Mouse (Mus musculus): ENCODE data around the gene C2cd3. TPM values are rescaled to one million over a fixed set of nuclear protein-coding genes. Genes with fewer than 3 reads are reported as not detected.
"Not testable (repeated sequence)": the region's sequence is repeated elsewhere in the genome, so short reads cannot be mapped to it uniquely, and the experiment has no call there.

Gene C2cd3
- polyA plus RNA-seq, 1 experiment = 6.0 TPM

- H3K79me2 ChIP-seq (ENCODE audit: control insufficient read depth, insufficient read depth) = no peaks in the 10 kb centered on the region
- no peak overlapping the region for H3K4me3 ChIP-seq
- H3K36me3 ChIP-seq (ENCODE audit: control insufficient read depth, insufficient read depth) = no peaks in the 10 kb centered on the region
- H3ac ChIP-seq (ENCODE audit: control insufficient read depth, insufficient read length) = no peak overlapping the region
- no peaks in the 10 kb centered on the region for H3K27me3 ChIP-seq (ENCODE audit: control insufficient read depth, insufficient read depth, insufficient read length)
- TF ChIP-seq POLR2AphosphoS2 (IDR thresholded peaks at IDR 0.05; ENCODE audit: insufficient read length, low read depth) (no peak), POLR2A (IDR thresholded peaks at IDR 0.05; ENCODE audit: insufficient read length, low read depth) (no peak), CEBPB (IDR thresholded peaks at IDR 0.05; ENCODE audit: insufficient read depth, poor library complexity, severe bottlenecking) (no peak), MYOG (IDR thresholded peaks at IDR 0.05; ENCODE audit: control insufficient read depth in 1 of 3, insufficient read depth in 1 of 3, insufficient read length in 2 of 3, low read depth in 2 of 3) (no peak), REST (IDR thresholded peaks at IDR 0.05; ENCODE audit: insufficient read depth, insufficient read length) (no peak), TCF12 (IDR thresholded peaks at IDR 0.05; ENCODE audit: insufficient read depth, poor library complexity, severe bottlenecking) (no peak), E2F4 (IDR thresholded peaks at IDR 0.05; ENCODE audit: insufficient read depth) (no peak), MAX (IDR thresholded peaks at IDR 0.05; ENCODE audit: low read depth) (no peak), TCF3 (IDR thresholded peaks at IDR 0.05; ENCODE audit: insufficient read length, low read depth) (no peak), MYOD1 (IDR thresholded peaks at IDR 0.05; ENCODE audit: control insufficient read depth in 1 of 3, insufficient read length in 2 of 3, low read depth in 2 of 3) (no peak), SRF (IDR thresholded peaks at IDR 0.05; ENCODE audit: control insufficient read depth, insufficient read length, low read depth) (no peak), USF1 (IDR thresholded peaks at IDR 0.05; ENCODE audit: low read depth) (no peak)
- no peak overlapping the region for H3K4me2 ChIP-seq (ENCODE audit: low read depth)
Measured at GRCm38 (mm10) chr7:100479823-100480164, 107.8 kb downstream of the C2cd3 start.

- H3K27me3 ChIP-seq (ENCODE audit: control insufficient read depth, insufficient read depth, insufficient read length) = no peaks in the 10 kb centered on the region
- H3K36me3 ChIP-seq (ENCODE audit: control insufficient read depth, insufficient read depth) = no peaks in the 10 kb centered on the region
- no peak overlapping the region for H3K4me3 ChIP-seq
- TF ChIP-seq MAX (IDR thresholded peaks at IDR 0.05; ENCODE audit: low read depth) (no peak), SRF (IDR thresholded peaks at IDR 0.05; ENCODE audit: control insufficient read depth, insufficient read length, low read depth) (no peak), CEBPB (IDR thresholded peaks at IDR 0.05; ENCODE audit: insufficient read depth, poor library complexity, severe bottlenecking) (no peak), MYOD1 (IDR thresholded peaks at IDR 0.05; ENCODE audit: control insufficient read depth in 1 of 3, insufficient read length in 2 of 3, low read depth in 2 of 3) (no peak), MYOG (IDR thresholded peaks at IDR 0.05; ENCODE audit: control insufficient read depth in 1 of 3, insufficient read depth in 1 of 3, insufficient read length in 2 of 3, low read depth in 2 of 3) (no peak), TCF12 (IDR thresholded peaks at IDR 0.05; ENCODE audit: insufficient read depth, poor library complexity, severe bottlenecking) (no peak), USF1 (IDR thresholded peaks at IDR 0.05; ENCODE audit: low read depth) (no peak), POLR2AphosphoS2 (IDR thresholded peaks at IDR 0.05; ENCODE audit: insufficient read length, low read depth) (no peak), TCF3 (IDR thresholded peaks at IDR 0.05; ENCODE audit: insufficient read length, low read depth) (no peak), POLR2A (IDR thresholded peaks at IDR 0.05; ENCODE audit: insufficient read length, low read depth) (no peak), REST (IDR thresholded peaks at IDR 0.05; ENCODE audit: insufficient read depth, insufficient read length) (no peak), E2F4 (IDR thresholded peaks at IDR 0.05; ENCODE audit: insufficient read depth) (no peak)
- H3K79me2 ChIP-seq (ENCODE audit: control insufficient read depth, insufficient read depth) = no peaks in the 10 kb centered on the region
- no peak overlapping the region for H3ac ChIP-seq (ENCODE audit: control insufficient read depth, insufficient read length)
- H3K4me2 ChIP-seq (ENCODE audit: low read depth) = no peak overlapping the region
Measured at GRCm38 (mm10) chr7:100480175-100480574, 108.1 kb downstream of the C2cd3 start.

- not testable (repeated sequence) for H3K79me2 ChIP-seq (ENCODE audit: control insufficient read depth, insufficient read depth); H3K4me2 ChIP-seq (ENCODE audit: low read depth); H3K4me3 ChIP-seq; H3K36me3 ChIP-seq (ENCODE audit: control insufficient read depth, insufficient read depth); H3ac ChIP-seq (ENCODE audit: control insufficient read depth, insufficient read length); H3K27me3 ChIP-seq (ENCODE audit: control insufficient read depth, insufficient read depth, insufficient read length)
Measured at GRCm38 (mm10) chr7:100482046-100482445, 110.0 kb downstream of the C2cd3 start.

GRCm38 (mm10) chr7:100484493-100484892 is 112.5 kb downstream of the C2cd3 start:
- TF ChIP-seq MYOD1 (IDR thresholded peaks at IDR 0.05; ENCODE audit: control insufficient read depth in 1 of 3, insufficient read length in 2 of 3, low read depth in 2 of 3) = no peak
- TF ChIP-seq CEBPB (IDR thresholded peaks at IDR 0.05; ENCODE audit: insufficient read depth, poor library complexity, severe bottlenecking) = 0 out of 2 replicates have a peak, but pooled peaks have one; percentile 17
- Histone ChIP-seq H3K4me2 (ENCODE audit: low read depth) (no peak overlapping the region), H3K4me3 (no peak overlapping the region), H3K27me3 (ENCODE audit: control insufficient read depth, insufficient read depth, insufficient read length) (no peaks in the 10 kb centered on the region), H3ac (ENCODE audit: control insufficient read depth, insufficient read length) (no peak overlapping the region), H3K36me3 (ENCODE audit: control insufficient read depth, insufficient read depth) (no peaks in the 10 kb centered on the region), H3K79me2 (ENCODE audit: control insufficient read depth, insufficient read depth) (no peaks in the 10 kb centered on the region)

GRCm38 (mm10) chr7:100487301-100487700 is 115.3 kb downstream of the C2cd3 start:
- H3K79me2 ChIP-seq (ENCODE audit: control insufficient read depth, insufficient read depth) = no peaks in the 10 kb centered on the region

More at GRCm38 (mm10) chr7:100487301-100487700, 115.3 kb downstream of the C2cd3 start:
- no peak overlapping the region for H3K4me2 ChIP-seq (ENCODE audit: low read depth)
- no peak overlapping the region for H3ac ChIP-seq (ENCODE audit: control insufficient read depth, insufficient read length)
- TF ChIP-seq POLR2AphosphoS2 (IDR thresholded peaks at IDR 0.05; ENCODE audit: insufficient read length, low read depth) (no peak), REST (IDR thresholded peaks at IDR 0.05; ENCODE audit: insufficient read depth, insufficient read length) (no peak), USF1 (IDR thresholded peaks at IDR 0.05; ENCODE audit: low read depth) (no peak), SRF (IDR thresholded peaks at IDR 0.05; ENCODE audit: control insufficient read depth, insufficient read length, low read depth) (no peak), MAX (IDR thresholded peaks at IDR 0.05; ENCODE audit: low read depth) (no peak), POLR2A (IDR thresholded peaks at IDR 0.05; ENCODE audit: insufficient read length, low read depth) (no peak), MYOD1 (IDR thresholded peaks at IDR 0.05; ENCODE audit: control insufficient read depth in 1 of 3, insufficient read length in 2 of 3, low read depth in 2 of 3) (no peak), TCF3 (IDR thresholded peaks at IDR 0.05; ENCODE audit: insufficient read length, low read depth) (no peak), CEBPB (IDR thresholded peaks at IDR 0.05; ENCODE audit: insufficient read depth, poor library complexity, severe bottlenecking) (no peak), TCF12 (IDR thresholded peaks at IDR 0.05; ENCODE audit: insufficient read depth, poor library complexity, severe bottlenecking) (no peak), E2F4 (IDR thresholded peaks at IDR 0.05; ENCODE audit: insufficient read depth) (no peak), MYOG (IDR thresholded peaks at IDR 0.05; ENCODE audit: control insufficient read depth in 1 of 3, insufficient read depth in 1 of 3, insufficient read length in 2 of 3, low read depth in 2 of 3) (no peak)
- no peaks in the 10 kb centered on the region for H3K36me3 ChIP-seq (ENCODE audit: control insufficient read depth, insufficient read depth)
- no peak overlapping the region for H3K4me3 ChIP-seq
- H3K27me3 ChIP-seq (ENCODE audit: control insufficient read depth, insufficient read depth, insufficient read length) = no peaks in the 10 kb centered on the region
